Mouse (Mus musculus): Measurements from ENCODE around the gene Defb36.

Gene Defb36

GRCm38 (mm10) chr2:152622151-152622550 is 18.0 kb downstream of the Defb36 start:
- no peak for DNase-seq (ENCODE audit: low read depth, low spot score)

DNA sequence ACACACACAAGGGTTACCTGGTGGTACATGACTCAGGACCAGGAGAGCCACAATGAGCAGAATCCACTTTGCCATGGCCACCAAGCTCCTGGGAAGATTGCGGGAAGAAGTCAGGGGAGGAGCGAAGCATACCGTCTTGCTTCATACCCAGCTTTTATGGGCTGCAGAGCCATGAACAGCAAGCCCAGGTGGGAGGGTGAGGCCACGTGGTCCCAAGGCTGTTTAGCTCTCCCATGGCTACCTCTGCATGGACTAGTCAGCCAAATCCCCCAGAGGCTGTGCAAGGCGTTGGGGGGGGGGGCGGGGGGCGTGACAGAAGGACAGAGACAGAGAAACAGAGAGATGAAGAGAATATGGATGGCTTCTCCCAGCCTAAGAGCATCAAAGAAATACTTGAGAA is 18.8 kb downstream of the Defb36 start, which contains the start of gene Defb25:
Gene Defb25, minus strand, starts transcription at position 101 of the 400 bp plus-strand sequence.
- DNase-seq (ENCODE audit: low read depth, low spot score): no peak

DNA sequence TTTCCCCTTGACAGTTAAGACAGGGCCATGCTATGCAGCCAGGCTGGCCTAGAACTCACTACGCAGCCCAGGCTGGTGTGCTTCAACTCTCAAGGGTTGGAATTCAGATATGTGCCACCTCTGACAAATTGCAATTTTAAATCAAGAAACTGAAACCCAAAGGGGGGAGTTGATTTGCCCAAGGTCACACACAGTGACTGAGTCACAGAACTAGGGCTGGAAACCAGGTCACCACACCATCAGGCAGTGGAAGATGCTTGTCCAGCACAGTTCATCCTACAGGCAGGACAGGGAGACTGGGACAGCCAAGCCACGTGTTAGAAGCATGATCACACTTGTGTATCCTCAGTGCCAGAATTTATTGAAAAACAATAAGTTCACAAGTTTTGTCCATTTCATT is 20.4 kb downstream of the Defb36 start:
- no peak for DNase-seq (ENCODE audit: low read depth, low spot score)

DNA sequence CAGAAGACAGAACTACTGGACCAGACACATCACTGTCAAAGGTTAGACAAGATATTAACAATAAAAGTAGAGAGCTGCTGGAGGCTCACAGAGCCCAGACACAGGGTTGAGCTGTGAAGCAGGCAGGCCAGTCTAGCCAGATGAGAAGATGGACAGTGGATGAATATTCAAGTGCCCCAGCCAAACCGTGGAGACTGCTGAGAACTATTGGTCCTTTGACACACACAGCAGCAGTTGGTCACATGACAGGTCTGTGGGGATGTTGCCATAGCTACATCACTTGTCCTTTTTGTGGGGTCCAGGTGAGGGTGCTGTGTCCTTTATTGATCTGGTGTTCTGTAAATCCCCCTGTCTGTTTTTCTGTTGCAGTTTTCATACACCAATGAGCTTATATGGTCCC is 21.1 kb downstream of the Defb36 start:
- DNase-seq (ENCODE audit: low read depth, low spot score): no peak

GRCm38 (mm10) chr2:152626774-152627591 is 22.9 kb downstream of the Defb36 start, which contains the start of gene Rem1:
Gene Rem1, plus strand, starts transcription at chr2:152626951.
- DNase-seq (ENCODE audit: low read depth, low spot score): peak; percentile 50

GRCm38 (mm10) chr2:152628066-152628465 is 23.9 kb downstream of the Defb36 start:
- no peak for DNase-seq (ENCODE audit: low read depth, low spot score)

DNA sequence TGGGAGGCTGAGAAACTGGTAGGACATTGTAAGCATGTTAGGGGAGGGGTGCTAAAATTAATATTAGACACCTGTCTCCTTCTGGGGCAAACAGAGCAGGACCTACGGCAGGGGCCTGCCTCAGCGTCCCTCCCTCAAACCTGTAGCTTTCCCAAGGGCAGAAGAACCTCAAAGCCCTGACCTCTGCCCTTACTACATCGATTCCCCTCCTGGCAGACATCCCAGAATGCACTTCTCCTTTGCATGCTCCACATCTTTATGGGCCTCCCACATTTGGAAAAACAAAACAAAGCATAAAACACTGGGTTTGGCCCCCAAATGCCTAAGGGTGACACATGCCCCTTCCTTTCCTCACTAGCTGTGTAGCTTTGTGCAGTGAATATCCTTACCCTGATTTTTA is 25.1 kb downstream of the Defb36 start:
- no peak for DNase-seq (ENCODE audit: low read depth, low spot score)

DNA sequence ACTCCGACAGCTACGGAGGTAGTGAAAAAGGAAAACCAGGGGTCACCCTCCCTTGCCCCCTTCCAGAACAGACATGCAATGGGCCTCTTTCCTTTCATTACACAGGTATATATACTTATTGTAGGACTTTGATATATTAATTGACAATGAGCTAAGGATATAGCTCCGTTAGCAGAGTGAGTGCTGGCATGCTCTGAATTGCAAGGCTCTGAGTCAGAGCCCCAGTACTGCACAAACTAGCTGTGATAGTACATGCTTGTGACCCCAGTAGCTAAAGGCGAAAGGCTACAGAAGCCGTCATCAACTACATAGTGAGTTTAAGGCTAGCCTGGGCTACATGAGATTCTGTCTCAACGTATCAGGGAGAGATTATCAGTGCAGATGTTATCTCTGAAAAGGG is 25.8 kb downstream of the Defb36 start:
- no peak for DNase-seq (ENCODE audit: low read depth, low spot score)

DNA sequence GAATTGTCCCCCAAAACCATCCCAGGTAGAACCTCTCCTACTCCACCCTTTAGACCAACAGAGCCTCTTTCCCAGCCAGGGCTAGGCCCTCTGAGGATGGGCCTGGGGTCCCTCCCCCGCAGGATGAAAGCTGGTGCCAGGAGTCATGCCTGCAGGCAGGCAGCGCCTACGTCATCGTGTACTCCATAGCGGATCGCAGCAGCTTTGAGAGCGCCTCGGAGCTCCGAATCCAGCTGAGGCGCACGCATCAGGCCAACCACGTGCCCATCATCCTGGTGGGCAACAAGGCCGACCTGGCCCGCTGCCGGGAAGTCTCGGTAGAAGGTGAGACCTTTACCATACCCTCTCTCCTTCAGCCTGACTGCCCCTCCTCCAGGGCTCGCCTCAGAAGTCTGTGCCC is 29.2 kb downstream of the Defb36 start:
- DNase-seq (ENCODE audit: low read depth, low spot score): no peak

- DNase-seq (ENCODE audit: low read depth, low spot score): no peak
Measured at GRCm38 (mm10) chr2:152634311-152634710, 30.2 kb downstream of the Defb36 start.

- no peak for DNase-seq (ENCODE audit: low read depth, low spot score)
Measured at GRCm38 (mm10) chr2:152636246-152637005, 32.3 kb downstream of the Defb36 start.

GRCm38 (mm10) chr2:152637006-152637322 is 32.8 kb downstream of the Defb36 start:
- DNase-seq (ENCODE audit: low read depth, low spot score): no peak

DNA sequence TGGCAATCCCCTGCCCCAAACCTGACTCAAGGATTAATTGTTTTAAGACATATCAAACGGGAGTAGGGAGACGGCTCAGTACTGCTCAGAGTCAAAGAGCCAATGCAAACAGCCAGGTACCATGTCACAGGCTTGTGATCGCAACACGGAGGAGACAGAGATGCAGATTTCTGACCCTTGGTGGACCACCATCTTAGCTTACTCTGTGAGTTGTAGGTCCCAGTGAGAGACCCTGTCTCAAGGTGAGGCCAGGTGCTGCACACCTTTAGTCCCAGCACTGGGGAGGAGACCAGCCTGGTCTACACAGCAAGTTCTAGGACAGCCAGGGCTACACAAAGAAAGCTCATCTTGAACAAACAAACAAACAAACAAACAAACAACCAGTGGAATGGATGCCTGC is 33.3 kb downstream of the Defb36 start:
- DNase-seq (ENCODE audit: low read depth, low spot score): no peak

DNA sequence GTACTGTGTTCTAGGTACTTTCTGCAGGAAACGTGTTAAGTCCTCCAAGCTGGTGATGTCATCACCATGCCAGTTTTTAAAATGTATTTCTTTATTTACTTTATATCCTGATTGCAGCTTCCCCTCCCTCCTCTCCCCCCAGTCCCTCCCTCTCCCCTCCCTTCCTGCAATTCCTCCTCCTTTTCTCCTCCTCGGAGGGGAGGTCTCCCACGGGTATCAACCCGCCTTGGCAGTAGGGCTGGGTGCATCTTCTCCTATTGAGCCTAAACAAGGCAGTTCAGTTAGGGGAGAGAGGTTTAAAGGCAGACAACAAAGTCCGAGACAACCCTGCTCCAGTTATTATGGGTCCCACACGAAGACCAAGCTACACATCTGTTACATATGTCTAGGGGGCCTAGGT is 34.7 kb downstream of the Defb36 start:
- DNase-seq (ENCODE audit: low read depth, low spot score): no peak

GRCm38 (mm10) chr2:152639406-152640113 is 35.4 kb downstream of the Defb36 start:
- DNase-seq (ENCODE audit: low read depth, low spot score): no peak

GRCm38 (mm10) chr2:152652901-152653620 is 48.9 kb downstream of the Defb36 start:
- DNase-seq (ENCODE audit: low read depth, low spot score): no peak

DNA sequence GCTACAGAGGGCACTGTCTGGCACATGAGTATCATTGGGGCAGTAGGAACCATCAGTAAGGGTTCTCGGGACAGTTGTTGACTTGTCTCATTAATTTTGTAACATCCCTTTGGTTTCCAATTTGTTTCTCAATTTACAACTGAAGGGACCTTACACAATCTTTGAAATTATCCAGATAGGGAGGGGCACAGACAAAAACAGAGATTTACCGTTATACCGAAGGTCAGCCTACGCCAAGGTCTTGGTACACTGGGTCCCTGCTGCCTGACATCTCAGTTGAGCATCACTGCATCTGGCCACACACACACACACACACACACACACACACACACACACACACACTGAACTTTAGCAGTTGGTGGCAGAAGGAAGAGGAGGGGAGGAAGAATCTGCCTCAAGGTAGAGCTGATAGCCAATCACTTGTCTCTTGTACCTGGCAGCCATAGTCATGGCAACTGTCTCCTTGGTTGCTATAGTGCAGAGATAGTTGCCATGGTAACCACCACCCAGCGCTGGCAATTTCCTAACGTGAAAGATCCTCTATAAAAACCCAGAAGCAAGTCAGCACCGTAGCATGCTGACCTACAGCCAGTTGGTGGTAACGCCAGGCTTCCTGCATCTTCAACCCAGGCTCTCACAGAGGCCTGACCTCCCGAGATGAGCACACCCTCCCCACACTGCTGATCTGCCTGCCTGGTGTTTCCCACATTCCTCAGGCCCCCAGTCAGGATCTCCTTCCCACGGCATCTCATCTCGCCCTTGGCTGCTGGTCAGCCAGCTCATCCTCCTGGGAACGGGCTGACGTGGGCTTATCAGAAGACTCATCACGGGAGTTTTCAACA is 50.0 kb downstream of the Defb36 start:
- no peak for DNase-seq (ENCODE audit: low read depth, low spot score)

GRCm38 (mm10) chr2:152657398-152657797 is 53.3 kb downstream of the Defb36 start:
- no peak for DNase-seq (ENCODE audit: low read depth, low spot score)

DNA sequence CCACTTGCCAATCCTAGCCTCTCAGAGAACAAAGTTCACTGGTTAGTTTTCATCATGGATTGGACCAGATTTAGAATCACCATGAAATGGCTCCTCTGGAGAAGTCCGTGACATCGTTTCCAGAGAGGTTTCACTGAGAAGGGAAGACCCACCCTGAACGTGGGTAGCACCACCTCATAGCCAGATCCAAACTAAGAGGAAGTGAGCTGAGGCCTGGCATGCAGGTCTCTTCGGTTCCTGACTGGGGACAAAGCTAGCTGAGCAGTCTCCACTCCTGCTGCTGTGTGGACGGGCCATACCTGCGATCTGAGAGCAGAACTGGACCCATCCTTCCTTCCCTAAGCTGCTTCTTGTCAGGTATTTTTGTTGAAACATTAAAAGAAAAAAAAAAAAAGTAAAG is 57.0 kb downstream of the Defb36 start:
- no peak for DNase-seq (ENCODE audit: low read depth, low spot score)
